Mouse (Mus musculus): ENCODE data around the gene Abcd2.

Gene Abcd2

GRCm38 (mm10) chr15:91170602-91171328 is 20.8 kb downstream of the Abcd2 start:
- Histone ChIP-seq H3K36me3 (ENCODE audit: insufficient read depth, low read length) (no peaks in the 10 kb centered on the region), H3K9me3 (ENCODE audit: low read length) (no peaks in the 10 kb centered on the region), H3K4me1 (replicated peaks; ENCODE audit: low read depth, low read length) (no peaks in the 10 kb centered on the region), H3K4me3 (replicated peaks; ENCODE audit: low read length) (no peak overlapping the region), H3K27me3 (ENCODE audit: insufficient read depth, low read length) (no peaks in the 10 kb centered on the region)
- TF ChIP-seq POU5F1 (IDR thresholded peaks at IDR 0.05; ENCODE audit: borderline replicate concordance, low read length) (no peak), CTCF (conservative IDR thresholded peaks at IDR 0.05; ENCODE audit: low read length) (no peak), NANOG (IDR thresholded peaks at IDR 0.05; ENCODE audit: borderline replicate concordance, low read length) (no peak)

GRCm38 (mm10) chr15:91167850-91168562 is 23.6 kb downstream of the Abcd2 start:
- TF ChIP-seq POU5F1 (IDR thresholded peaks at IDR 0.05; ENCODE audit: borderline replicate concordance, low read length) (no peak), NANOG (IDR thresholded peaks at IDR 0.05; ENCODE audit: borderline replicate concordance, low read length) (no peak), CTCF (conservative IDR thresholded peaks at IDR 0.05; ENCODE audit: low read length) (no peak)
- Histone ChIP-seq H3K9me3 (ENCODE audit: low read length) (no peaks in the 10 kb centered on the region), H3K4me3 (replicated peaks; ENCODE audit: low read length) (no peak overlapping the region), H3K27me3 (ENCODE audit: insufficient read depth, low read length) (no peaks in the 10 kb centered on the region), H3K36me3 (ENCODE audit: insufficient read depth, low read length) (no peaks in the 10 kb centered on the region), H3K4me1 (replicated peaks; ENCODE audit: low read depth, low read length) (no peaks in the 10 kb centered on the region)

GRCm38 (mm10) chr15:91165021-91165420 is 26.6 kb downstream of the Abcd2 start:
- no peaks in the 10 kb centered on the region for H3K9me3 ChIP-seq (ENCODE audit: low read length)
- no peaks in the 10 kb centered on the region for H3K4me1 ChIP-seq (replicated peaks; ENCODE audit: low read depth, low read length)
- no peaks in the 10 kb centered on the region for H3K36me3 ChIP-seq (ENCODE audit: insufficient read depth, low read length)
- TF ChIP-seq NANOG (IDR thresholded peaks at IDR 0.05; ENCODE audit: borderline replicate concordance, low read length), result no peak
- no peak for TF ChIP-seq POU5F1 (IDR thresholded peaks at IDR 0.05; ENCODE audit: borderline replicate concordance, low read length)
- TF ChIP-seq CTCF (conservative IDR thresholded peaks at IDR 0.05; ENCODE audit: low read length), result no peak
- H3K4me3 ChIP-seq (replicated peaks; ENCODE audit: low read length), result no peak overlapping the region
- no peaks in the 10 kb centered on the region for H3K27me3 ChIP-seq (ENCODE audit: insufficient read depth, low read length)

GRCm38 (mm10) chr15:91163454-91163853 is 28.1 kb downstream of the Abcd2 start:
- H3K9me3 ChIP-seq (ENCODE audit: low read length), result no peaks in the 10 kb centered on the region
- H3K36me3 ChIP-seq (ENCODE audit: insufficient read depth, low read length), result no peaks in the 10 kb centered on the region
- no peak overlapping the region for H3K4me3 ChIP-seq (replicated peaks; ENCODE audit: low read length)
- no peaks in the 10 kb centered on the region for H3K27me3 ChIP-seq (ENCODE audit: insufficient read depth, low read length)
- H3K4me1 ChIP-seq (replicated peaks; ENCODE audit: low read depth, low read length), result no peaks in the 10 kb centered on the region
- TF ChIP-seq CTCF (conservative IDR thresholded peaks at IDR 0.05; ENCODE audit: low read length) (no peak), NANOG (IDR thresholded peaks at IDR 0.05; ENCODE audit: borderline replicate concordance, low read length) (no peak), POU5F1 (IDR thresholded peaks at IDR 0.05; ENCODE audit: borderline replicate concordance, low read length) (no peak)

- TF ChIP-seq POU5F1 (IDR thresholded peaks at IDR 0.05; ENCODE audit: borderline replicate concordance, low read length) (no peak), NANOG (IDR thresholded peaks at IDR 0.05; ENCODE audit: borderline replicate concordance, low read length) (no peak), CTCF (conservative IDR thresholded peaks at IDR 0.05; ENCODE audit: low read length) (no peak)
- Histone ChIP-seq H3K9me3 (ENCODE audit: low read length) (no peaks in the 10 kb centered on the region), H3K27me3 (ENCODE audit: insufficient read depth, low read length) (no peaks in the 10 kb centered on the region), H3K36me3 (ENCODE audit: insufficient read depth, low read length) (no peaks in the 10 kb centered on the region), H3K4me1 (replicated peaks; ENCODE audit: low read depth, low read length) (no peaks in the 10 kb centered on the region), H3K4me3 (replicated peaks; ENCODE audit: low read length) (no peak overlapping the region)
Observed at GRCm38 (mm10) chr15:91161153-91161552, 30.4 kb downstream of the Abcd2 start.

- Histone ChIP-seq H3K4me3 (replicated peaks; ENCODE audit: low read length) (no peak overlapping the region), H3K36me3 (ENCODE audit: insufficient read depth, low read length) (no peaks in the 10 kb centered on the region), H3K27me3 (ENCODE audit: insufficient read depth, low read length) (no peaks in the 10 kb centered on the region), H3K9me3 (ENCODE audit: low read length) (no peaks in the 10 kb centered on the region), H3K4me1 (replicated peaks; ENCODE audit: low read depth, low read length) (no peaks in the 10 kb centered on the region)
- TF ChIP-seq POU5F1 (IDR thresholded peaks at IDR 0.05; ENCODE audit: borderline replicate concordance, low read length) (no peak), NANOG (IDR thresholded peaks at IDR 0.05; ENCODE audit: borderline replicate concordance, low read length) (no peak), CTCF (conservative IDR thresholded peaks at IDR 0.05; ENCODE audit: low read length) (no peak)
Observed at GRCm38 (mm10) chr15:91153311-91153710, 38.3 kb downstream of the Abcd2 start.

GRCm38 (mm10) chr15:91152592-91152991 is 39.0 kb downstream of the Abcd2 start:
- H3K9me3 ChIP-seq (ENCODE audit: low read length), result no peaks in the 10 kb centered on the region
- no peak overlapping the region for H3K4me3 ChIP-seq (replicated peaks; ENCODE audit: low read length)
- H3K36me3 ChIP-seq (ENCODE audit: insufficient read depth, low read length), result no peaks in the 10 kb centered on the region
- no peak for TF ChIP-seq POU5F1 (IDR thresholded peaks at IDR 0.05; ENCODE audit: borderline replicate concordance, low read length)
- no peak for TF ChIP-seq CTCF (conservative IDR thresholded peaks at IDR 0.05; ENCODE audit: low read length)
- no peak for TF ChIP-seq NANOG (IDR thresholded peaks at IDR 0.05; ENCODE audit: borderline replicate concordance, low read length)
- H3K27me3 ChIP-seq (ENCODE audit: insufficient read depth, low read length), result no peaks in the 10 kb centered on the region
- H3K4me1 ChIP-seq (replicated peaks; ENCODE audit: low read depth, low read length), result no peaks in the 10 kb centered on the region

GRCm38 (mm10) chr15:91124584-91124983 is 67.0 kb downstream of the Abcd2 start:
- Histone ChIP-seq H3K4me3 (replicated peaks; ENCODE audit: low read length) (no peak overlapping the region), H3K36me3 (ENCODE audit: insufficient read depth, low read length) (no peaks in the 10 kb centered on the region), H3K27me3 (ENCODE audit: insufficient read depth, low read length) (no peaks in the 10 kb centered on the region), H3K4me1 (replicated peaks; ENCODE audit: low read depth, low read length) (peaks cover 3% of the 10 kb centered on the region), H3K9me3 (ENCODE audit: low read length) (no peaks in the 10 kb centered on the region)
- TF ChIP-seq NANOG (IDR thresholded peaks at IDR 0.05; ENCODE audit: borderline replicate concordance, low read length), result no peak
- TF ChIP-seq POU5F1 (IDR thresholded peaks at IDR 0.05; ENCODE audit: borderline replicate concordance, low read length), result no peak
- TF ChIP-seq CTCF (conservative IDR thresholded peaks at IDR 0.05; ENCODE audit: low read length), result no peak
